ENCODE assay signal across 8 mouse cellular contexts in the genomic region with DNA sequence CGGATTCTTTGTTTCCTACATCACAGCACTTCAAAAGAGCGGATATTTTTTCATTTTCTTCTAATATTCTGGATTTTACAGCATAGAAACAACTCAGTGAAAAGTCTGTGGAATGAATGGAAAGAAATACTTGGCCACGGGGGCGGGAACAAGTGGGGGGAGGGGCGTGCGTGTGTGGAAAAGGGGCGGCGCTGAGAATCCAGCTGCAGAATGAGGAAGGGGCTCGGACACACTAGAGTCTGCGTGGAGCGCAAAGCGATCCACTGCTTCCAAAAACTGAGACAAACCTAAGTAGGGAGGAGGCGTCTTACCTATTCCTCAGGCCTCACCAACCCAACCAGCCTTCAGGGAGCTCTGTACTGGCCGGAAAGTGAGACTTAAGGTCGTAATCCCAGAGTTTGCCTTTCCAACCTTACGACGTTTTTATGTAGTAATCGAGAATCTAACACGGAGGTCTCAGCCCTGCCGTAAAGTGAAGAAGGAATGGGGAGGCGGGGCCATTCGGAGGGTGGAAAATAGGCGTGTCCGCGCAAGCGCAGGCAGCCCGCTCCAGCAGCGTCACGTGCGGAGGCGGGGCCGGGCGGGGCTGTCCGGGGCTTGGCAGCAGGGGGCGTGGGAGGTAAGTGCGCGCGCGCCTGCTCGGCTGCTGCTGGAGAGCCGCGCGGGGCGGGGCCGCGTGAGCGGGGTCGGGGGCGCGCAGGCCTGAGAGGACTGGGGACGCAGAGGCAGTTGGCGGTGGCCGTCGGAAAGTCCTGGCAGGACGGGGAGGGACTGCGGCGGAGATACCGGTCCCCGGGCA. TPM values are rescaled to one million over a fixed set of nuclear protein-coding genes. Genes with fewer than 3 reads are reported as not detected.
DNase-seq lines count a peak whose midpoint lies in the region; ATAC-seq and TF ChIP-seq lines count a peak whose summit lies in the region.

A gene (minus strand): TSS at position 444 of the 799 bp plus-strand sequence.
A gene (plus strand): TSS at position 630 of the 799 bp plus-strand sequence.

- no peaks in the 10 kb centered on the region for H3K36me3 ChIP-seq in CH12.LX (replicated peaks in 1 of 2; ENCODE audit: control insufficient read depth in 1 of 2, insufficient read depth in 1 of 2, low read length in 1 of 2)
- H3K36me3 ChIP-seq in forebrain, embryonic 11.5 days (ENCODE audit: control insufficient read depth, insufficient read depth, low read length): no peaks in the 10 kb centered on the region
- no peaks in the 10 kb centered on the region for H3K36me3 ChIP-seq in heart, embryonic 16.5 days (ENCODE audit: control insufficient read depth, insufficient read depth)
- no peaks in the 10 kb centered on the region for H3K36me3 ChIP-seq in liver, embryonic 15.5 days (replicated peaks)
- no peaks in the 10 kb centered on the region for H3K36me3 ChIP-seq in neural tube, embryonic 12.5 days

- under 1% methylated on average over 54 of the region's 59 CpGs for WGBS in forebrain, embryonic 11.5 days
- WGBS in heart, embryonic 16.5 days: under 1% methylated on average over 58 of the region's 59 CpGs
- WGBS in liver, embryonic 15.5 days (ENCODE audit: insufficient replicate concordance): under 1% methylated on average over 55 of the region's 59 CpGs
- 1% methylated on average over 59 of the region's 59 CpGs for WGBS in neural tube, embryonic 12.5 days

- dilution Hi-C loops in CH12.LX (cut with MboI; ENCODE audit: extremely low pct_ligation_motif_present, extremely low pct_unique_long_range_greater_than_20kb, low sequenced_read_pairs): no loop called here

- H3K9ac ChIP-seq in CH12.LX (ENCODE audit: insufficient read depth, low read depth): peak within 1 kb of the TSS; percentile 58
- peak within 1 kb of the TSS; percentile 89 for H3K9ac ChIP-seq in forebrain, embryonic 11.5 days (ENCODE audit: low read length)
- H3K9ac ChIP-seq in heart, embryonic 16.5 days (ENCODE audit: low read length): peak within 1 kb of the TSS; percentile 84
- H3K9ac ChIP-seq in liver, embryonic 15.5 days: peak within 1 kb of the TSS; percentile 85
- H3K9ac ChIP-seq in neural tube, embryonic 12.5 days: peak within 1 kb of the TSS; percentile 90

- peak within 1 kb of the TSS; percentile 92 for H3K4me2 ChIP-seq in CH12.LX (ENCODE audit: insufficient read depth, low read depth, poor library complexity, severe bottlenecking)
- peak within 1 kb of the TSS; percentile 79 for H3K4me2 ChIP-seq in forebrain, embryonic 11.5 days (ENCODE audit: low read depth, low read length, severe bottlenecking)
- H3K4me2 ChIP-seq in heart, embryonic 16.5 days (ENCODE audit: low read depth, low read length): peak within 1 kb of the TSS; percentile 89
- peak within 1 kb of the TSS; percentile 85 for H3K4me2 ChIP-seq in liver, embryonic 15.5 days
- peak within 1 kb of the TSS; percentile 90 for H3K4me2 ChIP-seq in neural tube, embryonic 12.5 days (replicated peaks)

- H3K4me1 ChIP-seq in CH12.LX (ENCODE audit: control insufficient read depth in 1 of 2, insufficient read depth in 2 of 2): peaks cover 0 to 14% of the 10 kb centered on the region in 2 experiments; a peak in 3 of 4 replicates
- peaks cover 3% of the 10 kb centered on the region; the same call in 1 of the 2 replicates for H3K4me1 ChIP-seq in forebrain, embryonic 11.5 days (replicated peaks; ENCODE audit: control insufficient read depth, insufficient read depth, low read length)
- peaks cover 16% of the 10 kb centered on the region for H3K4me1 ChIP-seq in heart, embryonic 16.5 days (ENCODE audit: control insufficient read depth, insufficient read depth, low read length)
- H3K4me1 ChIP-seq in liver, embryonic 15.5 days (replicated peaks): peaks cover 26% of the 10 kb centered on the region
- peaks cover 8% of the 10 kb centered on the region for H3K4me1 ChIP-seq in neural tube, embryonic 12.5 days

- TF ChIP-seq POLR2A in CH12.LX (IDR thresholded peaks at IDR 0.05; ENCODE audit: low read depth, low read length): peak; percentile 85

- H3K27ac ChIP-seq in CH12.LX (ENCODE audit: insufficient read depth, low read depth): peak within 1 kb of the TSS; percentile 12
- peak within 1 kb of the TSS; percentile 80 for H3K27ac ChIP-seq in forebrain, embryonic 11.5 days (ENCODE audit: low read depth, low read length)
- peak within 1 kb of the TSS; percentile 95 for H3K27ac ChIP-seq in heart, embryonic 16.5 days (ENCODE audit: low read length)
- H3K27ac ChIP-seq in liver, embryonic 15.5 days (replicated peaks): peak within 1 kb of the TSS; percentile 92
- H3K27ac ChIP-seq in neural tube, embryonic 12.5 days: peak within 1 kb of the TSS; percentile 79

- H3K9me3 ChIP-seq in CH12.LX (replicated peaks; ENCODE audit: low read length): no peaks in the 10 kb centered on the region
- no peaks in the 10 kb centered on the region for H3K9me3 ChIP-seq in forebrain, embryonic 11.5 days (ENCODE audit: control insufficient read depth, low read length)
- H3K9me3 ChIP-seq in heart, embryonic 16.5 days (replicated peaks; ENCODE audit: control insufficient read depth, low read length): no peaks in the 10 kb centered on the region
- H3K9me3 ChIP-seq in liver, embryonic 15.5 days (replicated peaks): no peaks in the 10 kb centered on the region
- H3K9me3 ChIP-seq in neural tube, embryonic 12.5 days: no peaks in the 10 kb centered on the region

- peak in 1 of 2 experiments; percentile 11; a peak in 1 of 4 replicates for TF ChIP-seq CTCF in CH12.LX (conservative IDR thresholded peaks at IDR 0.05 in 1 of 2, IDR thresholded peaks at IDR 0.05 in 1 of 2; ENCODE audit: low read depth in 2 of 2, low read length in 2 of 2)

- no peak for TF ChIP-seq RAD21 in CH12.LX (IDR thresholded peaks at IDR 0.05; ENCODE audit: low read depth, low read length)

- H3K79me2 ChIP-seq in CH12.LX (replicated peaks; ENCODE audit: control insufficient read depth, extremely low read depth, insufficient read depth, poor library complexity, severe bottlenecking): peaks cover 4% of the 10 kb centered on the region; the same call in 1 of the 2 replicates

- H3K27me3 ChIP-seq in CH12.LX (replicated peaks): no peaks in the 10 kb centered on the region
- H3K27me3 ChIP-seq in forebrain, embryonic 11.5 days (ENCODE audit: control insufficient read depth, insufficient read depth, low read length): no peaks in the 10 kb centered on the region
- H3K27me3 ChIP-seq in heart, embryonic 16.5 days (ENCODE audit: control insufficient read depth, insufficient read depth, low read length): no peaks in the 10 kb centered on the region
- no peaks in the 10 kb centered on the region for H3K27me3 ChIP-seq in liver, embryonic 15.5 days
- no peaks in the 10 kb centered on the region for H3K27me3 ChIP-seq in neural tube, embryonic 12.5 days (replicated peaks)

- TF ChIP-seq EP300 in CH12.LX (IDR thresholded peaks at IDR 0.05; ENCODE audit: low read length): no peak

- H3K4me3 ChIP-seq in CH12.LX (replicated peaks in 1 of 3; ENCODE audit: low read depth in 2 of 3, low read length in 2 of 3, poor library complexity in 1 of 3): peak within 1 kb of the TSS; percentile 79 to 87 (median 82)
- peak within 1 kb of the TSS; percentile 84 for H3K4me3 ChIP-seq in forebrain, embryonic 11.5 days (ENCODE audit: low read depth, low read length)
- H3K4me3 ChIP-seq in heart, embryonic 16.5 days (ENCODE audit: low read length): peak within 1 kb of the TSS; percentile 83
- peak within 1 kb of the TSS; percentile 89 for H3K4me3 ChIP-seq in liver, embryonic 15.5 days (replicated peaks)
- peak within 1 kb of the TSS; percentile 88 for H3K4me3 ChIP-seq in neural tube, embryonic 12.5 days

- in situ Hi-C loops in CH12.LX (cut with MboI; ENCODE audit: low pct_ligation_motif_present, low pct_unique_long_range_greater_than_20kb, low sequenced_read_pairs): no loop called here

- ATAC-seq in forebrain, embryonic 11.5 days (replicated peaks; ENCODE audit: low FRiP score): peak; percentile 94
- ATAC-seq in heart, embryonic 16.5 days (replicated peaks; ENCODE audit: extremely low read depth, insufficient read depth, low FRiP score): peak; percentile 95
- ATAC-seq in liver, embryonic 15.5 days (ENCODE audit: insufficient read depth): peak; percentile 90
- ATAC-seq in neural tube, embryonic 12.5 days (ENCODE audit: low FRiP score, low read depth): peak; percentile 95

- DNase-seq in CH12.LX (ENCODE audit: extremely low read depth): peak; percentile 95
- DNase-seq in c-Kit-positive CD71-positive TER-119-negative erythroid progenitor cells, embryonic 14.5 days (ENCODE audit: low read depth): peak; percentile 93
- peak; percentile 100 for DNase-seq in forebrain, embryonic 11.5 days (ENCODE audit: low spot score)
- peak; percentile 98 to 100 for DNase-seq in kidney, postnatal 36 days
- peak; percentile 99 for DNase-seq in telencephalon, adult 2 months (ENCODE audit: low read depth, low spot score)

TF ChIP-seq in CH12.LX, 34 proteins besides CTCF, POLR2A, EP300 and RAD21 (continues in another document):
- TF ChIP-seq NELFE (IDR thresholded peaks at IDR 0.05; ENCODE audit: low read depth, low read length): peak; percentile 83
- 0 out of 2 replicates have a peak, but pooled peaks have one; percentile 42 for TF ChIP-seq E2F4 (IDR thresholded peaks at IDR 0.05; ENCODE audit: insufficient replicate concordance, low read depth, low read length)
- peak; percentile 100 for TF ChIP-seq BHLHE40 (IDR thresholded peaks at IDR 0.05; ENCODE audit: low read depth, low read length)
- TF ChIP-seq UBTF (IDR thresholded peaks at IDR 0.05; ENCODE audit: low read depth, low read length): no peak; the same call in 1 of the 2 replicates
- TF ChIP-seq HCFC1 (IDR thresholded peaks at IDR 0.05; ENCODE audit: low read depth, low read length): peak; percentile 70
- TF ChIP-seq POLR2AphosphoS2 (IDR thresholded peaks at IDR 0.05; ENCODE audit: low read depth, low read length): peak; percentile 79; the same call in 1 of the 2 replicates

RNA-seq across cellular contexts. Expression of the first gene that starts in this region (rescaled TPM):
- total RNA-seq in CH12.LX (2012; rRNA removed) (3.5 and 5.2 TPM in 2 replicates), CH12.LX (2014; rRNA removed) (7.4 and 8.5 TPM in 2 replicates)
- 6.1 TPM in 2 replicates for polyA plus RNA-seq in CH12.LX (2012; ENCODE audit: insufficient read length, low read depth)
- 16.0 and 19.8 TPM in 2 replicates for polyA plus RNA-seq in forebrain, embryonic 11.5 days (2014; fragmentation: Nextera tagmentation; extraction: Ambion mirVana)
- 10.2 and 10.6 TPM in 2 replicates for polyA plus RNA-seq in heart, embryonic 16.5 days (2015; fragmentation: Nextera tagmentation; extraction: Ambion mirVana)
- 3.0 and 3.9 TPM in 2 replicates for polyA plus RNA-seq in liver, embryonic 15.5 days (2015; fragmentation: Nextera tagmentation; extraction: Ambion mirVana)
- 16.5 and 17.7 TPM in 2 replicates for polyA plus RNA-seq in neural tube, embryonic 12.5 days (2016; fragmentation: Nextera tagmentation; extraction: Ambion mirVana)

RNA-seq across cellular contexts. Expression of the second gene that starts in this region (rescaled TPM):
- 1.7 and 2.0 TPM in 2 replicates for total RNA-seq in CH12.LX (2012; rRNA removed)
- total RNA-seq in CH12.LX (2014; rRNA removed): 1.6 and 2.1 TPM in 2 replicates
- 1.7 and 2.6 TPM in 2 replicates for polyA plus RNA-seq in CH12.LX (2012; ENCODE audit: insufficient read length, low read depth)
- polyA plus RNA-seq in forebrain, embryonic 11.5 days (2014; fragmentation: Nextera tagmentation; extraction: Ambion mirVana): 18.4 and 19.2 TPM in 2 replicates
- 8.7 and 9.3 TPM in 2 replicates for polyA plus RNA-seq in heart, embryonic 16.5 days (2015; fragmentation: Nextera tagmentation; extraction: Ambion mirVana)
- 3.1 and 3.4 TPM in 2 replicates for polyA plus RNA-seq in liver, embryonic 15.5 days (2015; fragmentation: Nextera tagmentation; extraction: Ambion mirVana)
- 20.8 and 21.6 TPM in 2 replicates for polyA plus RNA-seq in neural tube, embryonic 12.5 days (2016; fragmentation: Nextera tagmentation; extraction: Ambion mirVana)

Comparison
In these comparisons a context has a peak if more than half of its experiments do, and no peak if none do; other contexts are left out.
1. Peak in every context shown above with its lines: DNase-seq, ATAC-seq, H3K4me3 ChIP-seq and H3K27ac ChIP-seq.
2. H3K27ac ChIP-seq: peak in every context shown above with its lines; median percentile 95 in heart, embryonic 16.5 days; 92 in liver, embryonic 15.5 days; 80 in forebrain, embryonic 11.5 days; 79 in neural tube, embryonic 12.5 days; 12 in CH12.LX.